ENCODE assay signal across 8 mouse cellular contexts in the genomic region with DNA sequence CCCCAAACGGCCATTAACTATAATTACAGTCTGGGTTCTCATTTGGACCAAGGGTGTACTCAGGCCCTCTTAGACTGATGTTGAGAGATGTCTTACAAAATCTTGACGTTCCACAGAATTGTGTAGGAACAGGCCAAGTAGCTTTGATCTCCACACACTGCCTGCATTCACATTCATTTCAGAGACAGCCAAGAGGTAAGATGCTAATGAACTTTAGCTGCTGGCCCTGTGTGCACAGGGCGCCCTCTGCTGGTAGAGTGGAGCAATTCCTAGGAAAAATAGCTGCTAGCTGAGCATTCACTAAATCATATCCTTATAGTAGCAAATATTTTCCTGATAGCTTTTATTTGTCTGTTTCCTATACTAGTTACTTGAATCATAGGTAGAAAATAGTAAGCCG. TPM values are rescaled to one million over a fixed set of nuclear protein-coding genes. Genes with fewer than 3 reads are reported as not detected.
DNase-seq lines count a peak whose midpoint lies in the region; TF ChIP-seq lines count a peak whose summit lies in the region.

No protein-coding gene starts in this region.

- no peak overlapping the region for H3K27ac ChIP-seq in liver, adult 2 months (replicated peaks; ENCODE audit: insufficient read depth, low read depth, low read length)

- peak; percentile 98 for TF ChIP-seq CTCF in liver, adult 2 months (IDR thresholded peaks at IDR 0.05; ENCODE audit: low read depth, low read length)

- no peaks in the 10 kb centered on the region for H3K79me2 ChIP-seq in liver, adult 2 months (ENCODE audit: control insufficient read depth, insufficient read depth, low read length)

- H3K36me3 ChIP-seq in liver, adult 2 months (ENCODE audit: control insufficient read depth, insufficient read depth, low read length) = no peaks in the 10 kb centered on the region

- no peaks in the 10 kb centered on the region for H3K27me3 ChIP-seq in liver, adult 2 months (ENCODE audit: control insufficient read depth, insufficient read depth, low read length)

- WGBS in liver, adult 2 months = 22% methylated on average over 4 of the region's 4 CpGs

- no peak for TF ChIP-seq POLR2A in liver, adult 2 months (IDR thresholded peaks at IDR 0.05; ENCODE audit: extremely low read depth, insufficient read depth, low read length)

- H3K9ac ChIP-seq in liver, adult 2 months (ENCODE audit: low read depth, low read length) = no peak overlapping the region

- no peaks in the 10 kb centered on the region for H3K4me1 ChIP-seq in liver, adult 2 months (ENCODE audit: control insufficient read depth, insufficient read depth, low read length)

- DNase-seq in A20 (ENCODE audit: low read depth, low spot score) (peak; percentile 83), MEL-GATA-1-ER (ENCODE audit: extremely low read depth, low read depth) (peak; percentile 64)
- DNase-seq in cerebellum, adult 18-20 months = peak; percentile 77 to 86
- DNase-seq in forelimb bud, embryonic 11.5 days (ENCODE audit: low read depth, low spot score) = peak; percentile 68
- DNase-seq in kidney, adult 9 months = peak; percentile 67
- peak; percentile 33 for DNase-seq in liver, adult 2 months (ENCODE audit: extremely low read depth, low read depth, low spot score)
- peak; percentile 73 for DNase-seq in retina, postnatal 1 day
- DNase-seq in thymus, postnatal 4 days = peak; percentile 77

- no peak overlapping the region for H3K4me3 ChIP-seq in liver, adult 2 months (ENCODE audit: insufficient read depth, low read depth, low read length)

RNA-seq across cellular contexts. Expression of a gene that starts 30.8 kb away (rescaled TPM):
- total RNA-seq in liver, adult 2 months (2014; rRNA removed) = 18.1 and 18.4 TPM in 2 replicates
- 2.3 and 2.9 TPM in 2 replicates for polyA plus RNA-seq in liver, adult 2 months (2012; rRNA removed)

Comparison
In these comparisons a context has a peak if more than half of its experiments do, and no peak if none do; other contexts are left out.
1. DNase-seq: peak in every context shown above with its lines; median percentile 83 in A20; 82 in cerebellum, adult 18-20 months; 77 in thymus, postnatal 4 days; 73 in retina, postnatal 1 day; 68 in forelimb bud, embryonic 11.5 days; 67 in kidney, adult 9 months; 64 in MEL-GATA-1-ER; 33 in liver, adult 2 months.